8 mouse cellular contexts compared by ENCODE assay signal in the genomic region with DNA sequence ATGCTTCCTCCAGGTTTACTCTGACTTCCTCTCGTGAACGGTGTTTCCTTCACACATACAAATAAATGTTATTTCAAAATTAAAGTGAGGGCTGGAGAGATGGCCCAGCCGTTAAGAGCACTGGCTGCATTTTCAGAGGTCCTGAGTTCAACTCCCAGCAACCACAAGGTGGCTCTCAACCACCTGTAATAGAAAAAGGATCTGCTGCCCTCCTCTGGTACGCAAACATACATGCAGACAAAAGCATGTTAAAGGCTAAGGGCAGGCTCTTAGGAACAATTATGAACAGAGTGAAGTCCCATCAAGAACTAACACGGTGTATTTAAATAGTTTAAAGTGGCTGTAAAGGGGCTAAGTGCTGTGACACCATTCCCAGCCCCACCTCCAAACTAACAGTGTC. TPM values are rescaled to one million over a fixed set of nuclear protein-coding genes. Genes with fewer than 3 reads are reported as not detected.
DNase-seq lines count a peak whose midpoint lies in the region; ATAC-seq and TF ChIP-seq lines count a peak whose summit lies in the region.
"Had no signal": no experiment of that assay in that cellular context is flagged by ENCODE, and none has a peak within 500 bp of the region (broad histone marks: within the 10 kb centered on the region; RNA-seq: fewer than 3 reads in every experiment).

No protein-coding gene starts in this region.

- no peaks in the 10 kb centered on the region for H3K27me3 ChIP-seq in limb, embryonic 11.5 days (ENCODE audit: control insufficient read depth, insufficient read depth, low read length)
- no peaks in the 10 kb centered on the region for H3K27me3 ChIP-seq in limb, embryonic 10.5 days (ENCODE audit: low read depth, poor library complexity, severe bottlenecking)
- no peaks in the 10 kb centered on the region for H3K27me3 ChIP-seq in liver, embryonic 11.5 days (replicated peaks; ENCODE audit: control insufficient read depth, insufficient read depth, low read length)

- no peak for ATAC-seq in limb, embryonic 11.5 days (ENCODE audit: insufficient number of reproducible peaks, low FRiP score, low TSS enrichment, low read depth)
- peak; percentile 62 for ATAC-seq in liver, embryonic 11.5 days (replicated peaks; ENCODE audit: low FRiP score)

- H3K4me2 ChIP-seq in limb, embryonic 11.5 days (ENCODE audit: low read depth, severe bottlenecking), result no peak overlapping the region
- no peak overlapping the region for H3K4me2 ChIP-seq in liver, embryonic 11.5 days

- H3K4me3 ChIP-seq in limb, embryonic 11.5 days (ENCODE audit: low read depth, low read length), result no peak overlapping the region
- no peak overlapping the region for H3K4me3 ChIP-seq in limb, embryonic 10.5 days
- no peak overlapping the region for H3K4me3 ChIP-seq in embryonic fibroblast, embryonic 13.5 days (ENCODE audit: insufficient read depth, low read length)
- H3K4me3 ChIP-seq in liver, embryonic 11.5 days (ENCODE audit: low read depth, low read length), result no peak overlapping the region
- H3K4me3 ChIP-seq: myocyte had no signal

- TF ChIP-seq CTCF in embryonic fibroblast, embryonic 13.5 days (IDR thresholded peaks at IDR 0.05; ENCODE audit: borderline replicate concordance, insufficient read depth, low read length), result peak; percentile 25; the same call in 1 of the 2 replicates

- H3K4me1 ChIP-seq in limb, embryonic 11.5 days (ENCODE audit: control insufficient read depth, insufficient read depth, low read length), result no peaks in the 10 kb centered on the region
- H3K4me1 ChIP-seq in limb, embryonic 10.5 days, result no peaks in the 10 kb centered on the region
- no peaks in the 10 kb centered on the region for H3K4me1 ChIP-seq in embryonic fibroblast, embryonic 13.5 days (ENCODE audit: control insufficient read depth, insufficient read depth, low read length)
- H3K4me1 ChIP-seq in liver, embryonic 11.5 days (replicated peaks; ENCODE audit: control insufficient read depth, insufficient read depth, low read length), result no peaks in the 10 kb centered on the region

- peak; percentile 34 for DNase-seq in limb, embryonic 11.5 days (ENCODE audit: low spot score)
- DNase-seq in limb, embryonic 10.5 days (ENCODE audit: low spot score), result no peak
- DNase-seq in Muller cell, postnatal 12 days (ENCODE audit: inconsistent ontology term), result peak; percentile 5
- DNase-seq in liver, embryonic 11.5 days (ENCODE audit: low spot score), result no peak
- peak; percentile 32 for DNase-seq in skeletal muscle tissue, adult 2 months (ENCODE audit: low read depth, low spot score)
- no peak for DNase-seq in cerebellum, adult 11 months

- H3K36me3 ChIP-seq in limb, embryonic 11.5 days (ENCODE audit: control insufficient read depth, insufficient read depth, low read length), result peaks cover 24% of the 10 kb centered on the region
- H3K36me3 ChIP-seq in limb, embryonic 10.5 days, result peaks cover 84% of the 10 kb centered on the region
- H3K36me3 ChIP-seq in liver, embryonic 11.5 days (ENCODE audit: control insufficient read depth, insufficient read depth, low read length), result peaks cover 20% of the 10 kb centered on the region; the same call in 1 of the 2 replicates

- H3K9me3 ChIP-seq in limb, embryonic 11.5 days (ENCODE audit: control insufficient read depth, low read length), result no peaks in the 10 kb centered on the region
- no peaks in the 10 kb centered on the region for H3K9me3 ChIP-seq in limb, embryonic 10.5 days (replicated peaks)
- H3K9me3 ChIP-seq in liver, embryonic 11.5 days (ENCODE audit: control insufficient read depth, low read length), result no peaks in the 10 kb centered on the region

- H3K27ac ChIP-seq in limb, embryonic 11.5 days (replicated peaks; ENCODE audit: low read depth, low read length), result no peak overlapping the region
- H3K27ac ChIP-seq in limb, embryonic 10.5 days, result no peak overlapping the region
- no peak overlapping the region for H3K27ac ChIP-seq in embryonic fibroblast, embryonic 13.5 days (ENCODE audit: insufficient read depth, low read length)
- H3K27ac ChIP-seq in liver, embryonic 11.5 days (ENCODE audit: low read depth, low read length), result no peak overlapping the region

- no peak for TF ChIP-seq POLR2A in embryonic fibroblast, embryonic 13.5 days (IDR thresholded peaks at IDR 0.05; ENCODE audit: low read depth, low read length)

- H3K9ac ChIP-seq in limb, embryonic 11.5 days (ENCODE audit: low read length), result no peak overlapping the region
- no peak overlapping the region for H3K9ac ChIP-seq in liver, embryonic 11.5 days (ENCODE audit: low read depth, low read length)

- 59% methylated on average over 5 of the region's 5 CpGs for WGBS in limb, embryonic 11.5 days
- WGBS in limb, embryonic 10.5 days, result 61% methylated on average over 5 of the region's 5 CpGs
- 43% methylated on average over 5 of the region's 5 CpGs for WGBS in liver, embryonic 11.5 days

RNA-seq across cellular contexts. Expression of a gene that starts 11.1 kb away (rescaled TPM):
- 56.4 and 62.4 TPM in 2 replicates for polyA plus RNA-seq in limb, embryonic 11.5 days (2014; fragmentation: Nextera tagmentation; extraction: Ambion mirVana)
- polyA plus RNA-seq in limb, embryonic 10.5 days (2016; fragmentation: Nextera tagmentation; extraction: Ambion mirVana), result 60.5 and 69.0 TPM in 2 replicates
- polyA plus RNA-seq in embryonic fibroblast, embryonic 13.5 days (2011; ENCODE audit: insufficient read length, low read depth, missing spikeins), result 31.3 and 31.8 TPM in 2 replicates
- 58.7 and 63.6 TPM in 2 replicates for polyA plus RNA-seq in liver, embryonic 11.5 days (2014; fragmentation: Nextera tagmentation; extraction: Ambion mirVana)

RNA-seq across cellular contexts. Expression of a gene that starts 55.7 kb away (rescaled TPM):
- 1.5 and 2.1 TPM in 2 replicates for polyA plus RNA-seq in limb, embryonic 11.5 days (2014; fragmentation: Nextera tagmentation; extraction: Ambion mirVana)
- 0.64 and 2.3 TPM in 2 replicates for polyA plus RNA-seq in limb, embryonic 10.5 days (2016; fragmentation: Nextera tagmentation; extraction: Ambion mirVana)
- polyA plus RNA-seq in embryonic fibroblast, embryonic 13.5 days (2011; ENCODE audit: insufficient read length, low read depth, missing spikeins), result 2.8 and 3.2 TPM in 2 replicates
- polyA plus RNA-seq in liver, embryonic 11.5 days (2014; fragmentation: Nextera tagmentation; extraction: Ambion mirVana), result 2.0 and 3.0 TPM in 2 replicates

Comparison
In these comparisons a context has a peak if more than half of its experiments do, and no peak if none do; other contexts are left out.
1. DNase-seq: peak in limb, embryonic 11.5 days (single experiment), Muller cell, postnatal 12 days (single experiment) and skeletal muscle tissue, adult 2 months (single experiment); none in limb, embryonic 10.5 days (single experiment), liver, embryonic 11.5 days (single experiment) and cerebellum, adult 11 months (single experiment).